ENCODE assay signal across 8 mouse cellular contexts in the genomic region with DNA sequence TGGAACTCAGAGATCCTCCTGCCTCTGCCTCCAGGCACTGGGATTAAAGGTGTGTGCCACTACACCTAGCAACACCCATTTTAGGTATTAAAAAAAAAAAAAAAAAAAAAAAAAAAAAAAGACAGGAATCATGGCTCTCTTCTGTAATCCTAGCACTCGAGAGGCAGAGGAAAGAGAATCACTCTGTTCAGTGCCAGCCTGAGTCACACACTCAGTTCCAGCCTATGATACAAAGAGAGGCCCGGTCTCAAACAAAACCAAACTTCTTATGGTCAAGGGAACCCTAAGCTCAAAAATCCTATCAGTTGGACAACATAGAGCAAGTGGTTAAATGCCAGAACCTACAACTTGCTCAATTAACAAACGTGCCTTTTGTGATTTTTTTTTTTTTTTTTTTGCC. TPM values are rescaled to one million over a fixed set of nuclear protein-coding genes. Genes with fewer than 3 reads are reported as not detected.
DNase-seq lines count a peak whose midpoint lies in the region; ATAC-seq lines count a peak whose summit lies in the region.
"Had no signal": no experiment of that assay in that cellular context is flagged by ENCODE, and none has a peak within 500 bp of the region (broad histone marks: within the 10 kb centered on the region; RNA-seq: fewer than 3 reads in every experiment).

No protein-coding gene starts in this region.

- peaks cover 44% of the 10 kb centered on the region for H3K4me1 ChIP-seq in megakaryocyte, embryonic 14.5 days
- peaks cover 31% of the 10 kb centered on the region for H3K4me1 ChIP-seq in forebrain, embryonic 13.5 days
- H3K4me1 ChIP-seq in liver, embryonic 12.5 days, result peaks cover 45% of the 10 kb centered on the region

- H3K9me3 ChIP-seq in megakaryocyte, embryonic 14.5 days, result no peaks in the 10 kb centered on the region
- no peaks in the 10 kb centered on the region for H3K9me3 ChIP-seq in forebrain, embryonic 13.5 days (replicated peaks)
- no peaks in the 10 kb centered on the region for H3K9me3 ChIP-seq in liver, embryonic 12.5 days (replicated peaks)

- no peak for DNase-seq in adrenal gland, adult 18-20 months (ENCODE audit: low spot score in 2 of 2)
- DNase-seq in B cell, adult 2 months, result no peak
- DNase-seq in gastrocnemius, postnatal 4 days (ENCODE audit: low spot score in 2 of 2), result no peak
- DNase-seq: thymus, postnatal 36 days had no signal

- no peak for ATAC-seq in megakaryocyte, adult 5-6 weeks (ENCODE audit: poor library complexity, severe bottlenecking)
- ATAC-seq in forebrain, embryonic 13.5 days, result no peak
- ATAC-seq in liver, embryonic 12.5 days, result no peak

- H3K4me2 ChIP-seq in forebrain, embryonic 13.5 days, result peak overlapping the region; percentile 86
- peak overlapping the region; percentile 85 for H3K4me2 ChIP-seq in liver, embryonic 12.5 days

- H3K36me3 ChIP-seq in megakaryocyte, embryonic 14.5 days (replicated peaks; ENCODE audit: low read length), result peaks cover 64% of the 10 kb centered on the region
- H3K36me3 ChIP-seq in forebrain, embryonic 13.5 days (ENCODE audit: poor library complexity, severe bottlenecking), result peaks cover 53% of the 10 kb centered on the region
- H3K36me3 ChIP-seq in liver, embryonic 12.5 days, result peaks cover 53% of the 10 kb centered on the region

- peak overlapping the region; percentile 99 for H3K4me3 ChIP-seq in megakaryocyte, embryonic 14.5 days (replicated peaks)
- peak overlapping the region; percentile 92 for H3K4me3 ChIP-seq in forebrain, embryonic 13.5 days
- H3K4me3 ChIP-seq in liver, embryonic 12.5 days, result peak overlapping the region; percentile 93

- H3K27me3 ChIP-seq in megakaryocyte, embryonic 14.5 days (replicated peaks), result no peaks in the 10 kb centered on the region
- H3K27me3 ChIP-seq in forebrain, embryonic 13.5 days, result no peaks in the 10 kb centered on the region
- H3K27me3 ChIP-seq in liver, embryonic 12.5 days (replicated peaks), result no peaks in the 10 kb centered on the region

- 83% methylated on average over 3 of the region's 3 CpGs for WGBS in forebrain, embryonic 13.5 days
- WGBS in liver, embryonic 12.5 days (ENCODE audit: insufficient replicate concordance), result 69% methylated on average over 3 of the region's 3 CpGs

- no peak overlapping the region for H3K27ac ChIP-seq in forebrain, embryonic 13.5 days
- H3K27ac ChIP-seq in liver, embryonic 12.5 days, result no peak overlapping the region

- H3K9ac ChIP-seq in forebrain, embryonic 13.5 days, result no peak overlapping the region
- peak overlapping the region; percentile 91 for H3K9ac ChIP-seq in liver, embryonic 12.5 days

RNA-seq across cellular contexts. Expression of a gene that starts 1.5 kb away (rescaled TPM):
- 0.61 and 14.0 TPM in 2 replicates for polyA plus RNA-seq in megakaryocyte, embryonic 14.5 days (2012; ENCODE audit: insufficient read depth, low replicate concordance)
- total RNA-seq in megakaryocyte, adult 5-6 weeks (2015), result 13.6 and 17.4 TPM in 2 replicates
- 31.8 and 35.4 TPM in 2 replicates for total RNA-seq in megakaryocyte, adult 5-6 weeks (2017)
- polyA plus RNA-seq in forebrain, embryonic 13.5 days (2015; fragmentation: Nextera tagmentation; extraction: Ambion mirVana), result 61.4 and 62.1 TPM in 2 replicates
- polyA plus RNA-seq in liver, embryonic 12.5 days (2016; fragmentation: Nextera tagmentation; extraction: Ambion mirVana), result 43.1 and 45.1 TPM in 2 replicates
- total RNA-seq in adrenal gland, adult 18-20 months (2021), result 10 to 100 TPM; 78.4 to 92.3 TPM
- total RNA-seq in gastrocnemius, postnatal 4 days (2021), result 10 to 100 TPM; 59.5 to 66.6 TPM

RNA-seq across cellular contexts. Expression of a gene that starts 1.6 kb away (rescaled TPM):
- 3.4 TPM in 1 of 2 replicates, not detected in the other for polyA plus RNA-seq in megakaryocyte, embryonic 14.5 days (2012; ENCODE audit: insufficient read depth, low replicate concordance)
- total RNA-seq in megakaryocyte, adult 5-6 weeks (2015), result 58.4 and 63.2 TPM in 2 replicates
- 74.7 and 87.7 TPM in 2 replicates for total RNA-seq in megakaryocyte, adult 5-6 weeks (2017)
- 136 and 153 TPM in 2 replicates for polyA plus RNA-seq in forebrain, embryonic 13.5 days (2015; fragmentation: Nextera tagmentation; extraction: Ambion mirVana)
- polyA plus RNA-seq in liver, embryonic 12.5 days (2016; fragmentation: Nextera tagmentation; extraction: Ambion mirVana), result 127 TPM in 2 replicates
- 10 to 100 TPM; 54.0 to 65.8 TPM for total RNA-seq in adrenal gland, adult 18-20 months (2021)
- total RNA-seq in gastrocnemius, postnatal 4 days (2021), result 10 to 100 TPM; 56.3 to 63.0 TPM

RNA-seq across cellular contexts. Expression of a gene that starts 39.2 kb away (rescaled TPM):
- 3.7 and 20.1 TPM in 2 replicates for polyA plus RNA-seq in megakaryocyte, embryonic 14.5 days (2012; ENCODE audit: insufficient read depth, low replicate concordance)
- total RNA-seq in megakaryocyte, adult 5-6 weeks (2015), result not detected in 2 replicates
- total RNA-seq in megakaryocyte, adult 5-6 weeks (2017), result not detected in 2 replicates
- 1.2 and 1.3 TPM in 2 replicates for polyA plus RNA-seq in forebrain, embryonic 13.5 days (2015; fragmentation: Nextera tagmentation; extraction: Ambion mirVana)
- polyA plus RNA-seq in liver, embryonic 12.5 days (2016; fragmentation: Nextera tagmentation; extraction: Ambion mirVana), result not detected in 2 replicates
- 10 to 100 TPM; 18.0 to 86.4 TPM for total RNA-seq in adrenal gland, adult 18-20 months (2021)
- total RNA-seq in gastrocnemius, postnatal 4 days (2021), result 10 to 100 TPM in 1 of 2 experiments, 1 to 10 TPM in 1; 7.9 to 10.4 TPM

RNA-seq across cellular contexts. Expression of a gene that starts 57.3 kb away (rescaled TPM):
- polyA plus RNA-seq in megakaryocyte, embryonic 14.5 days (2012; ENCODE audit: insufficient read depth, low replicate concordance), result 1.6 and 3.3 TPM in 2 replicates
- total RNA-seq in megakaryocyte, adult 5-6 weeks (2015), result 1.5 and 3.4 TPM in 2 replicates
- 3.7 TPM in 2 replicates for total RNA-seq in megakaryocyte, adult 5-6 weeks (2017)
- 8.8 and 10.3 TPM in 2 replicates for polyA plus RNA-seq in forebrain, embryonic 13.5 days (2015; fragmentation: Nextera tagmentation; extraction: Ambion mirVana)
- 5.1 and 5.7 TPM in 2 replicates for polyA plus RNA-seq in liver, embryonic 12.5 days (2016; fragmentation: Nextera tagmentation; extraction: Ambion mirVana)
- 1 to 10 TPM; 8.3 to 8.7 TPM for total RNA-seq in adrenal gland, adult 18-20 months (2021)
- 1 to 10 TPM; 5.9 to 6.5 TPM for total RNA-seq in gastrocnemius, postnatal 4 days (2021)

Comparison
In these comparisons a context has a peak if more than half of its experiments do, and no peak if none do; other contexts are left out.
1. RNA of a gene that starts 39.2 kb away (total RNA-seq): 18.0 to 86.4 TPM in adrenal gland, adult 18-20 months and 7.9 to 10.4 TPM in gastrocnemius, postnatal 4 days; not detected in megakaryocyte, adult 5-6 weeks; every median in the first group is over 4 times any median in the second.
2. Peak in every context shown above with its lines, with median percentiles within 50 percentile points of each other: H3K4me3 ChIP-seq.